Mouse (Mus musculus) cerebellum, adult 2 months (tissue): Measurements from ENCODE around the gene Nt5c1a.

ENCODE experiments used
- CTCF ChIP-seq: fragments of 200-500 bp; IDR thresholded peaks from 2 replicates; pipeline ENCODE4 v1.5.1; 2011; ENCODE audit warnings: low read depth, mild to moderate bottlenecking, control low read depth, low read length, moderate library complexity, borderline replicate concordance; ENCODE audit not compliant: insufficient read depth
- POLR2A ChIP-seq: fragments of 200-500 bp; IDR thresholded peaks from 2 replicates; pipeline ENCODE4 v1.6.1; 2011; ENCODE audit warnings: low read length, control low read depth, borderline replicate concordance; ENCODE audit not compliant: insufficient read depth

DNA sequence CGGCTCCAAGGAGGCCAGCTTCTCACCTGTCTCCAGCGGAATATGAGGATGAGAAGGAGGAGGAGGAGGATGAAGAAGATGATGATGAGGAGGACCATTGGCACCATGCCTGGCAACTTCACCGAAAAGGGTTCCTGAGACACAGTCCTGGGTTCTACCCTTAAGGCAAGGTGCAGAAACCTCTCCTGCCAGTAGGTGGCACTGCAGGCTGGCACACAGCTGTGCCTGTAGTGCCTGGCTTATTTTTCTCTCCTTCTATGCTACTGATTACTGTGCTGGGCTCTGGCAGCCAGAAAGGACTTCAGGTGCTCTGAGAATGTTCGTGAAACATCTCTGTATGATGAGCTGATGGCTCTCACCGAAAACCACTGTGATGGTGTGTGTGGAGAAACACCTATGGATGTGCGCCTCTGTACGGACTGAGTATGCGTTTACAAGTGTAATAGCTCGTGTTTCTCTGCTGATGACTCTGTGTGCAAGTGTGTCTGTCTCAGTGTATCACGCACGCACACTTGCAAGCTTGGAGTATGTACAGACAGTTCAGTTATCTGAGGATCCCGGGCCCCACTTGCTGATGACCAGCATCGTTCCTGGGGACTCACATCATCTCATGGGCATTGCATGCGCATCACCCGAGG, 18.5 kb downstream of the Nt5c1a start:
- TF ChIP-seq CTCF, result peak; percentile 99
- no peak for TF ChIP-seq POLR2A
